Mouse (Mus musculus): ENCODE data around the gene Ctbp2.
"Not testable (repeated sequence)": the region's sequence is repeated elsewhere in the genome, so short reads cannot be mapped to it uniquely, and the experiment has no call there.

The Ctbp2 gene

DNA sequence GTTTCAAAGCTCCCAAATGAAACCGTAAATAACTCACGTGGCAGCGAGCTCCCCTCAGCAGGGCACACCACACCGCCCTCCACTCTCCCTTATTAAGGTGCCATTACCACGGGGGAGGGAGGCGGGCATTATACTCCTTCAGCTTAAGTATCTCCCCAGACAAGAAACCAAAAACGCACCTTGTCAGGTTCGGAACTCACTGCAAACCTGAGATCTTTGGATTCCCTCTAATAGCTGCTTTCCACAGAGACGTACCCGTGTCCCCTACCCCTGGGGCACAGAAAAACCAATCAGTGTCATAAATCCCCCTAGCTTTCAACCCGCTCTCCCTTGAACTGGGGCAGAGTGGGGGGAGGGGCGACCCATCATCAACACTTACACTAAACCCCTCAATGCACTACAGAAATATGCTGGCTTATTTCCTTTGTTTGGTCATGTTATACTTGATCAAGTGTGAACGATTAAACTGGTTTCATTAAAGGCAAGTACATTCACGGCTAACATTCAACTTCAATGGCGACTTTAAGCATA, 3.9 kb downstream of the Ctbp2 start:
- DNase-seq (ENCODE audit: low spot score in 2 of 2): no peak

GRCm38 (mm10) chr7:133117815-133118214, 6.3 kb downstream of the Ctbp2 start:
- no peak for DNase-seq (ENCODE audit: low spot score in 2 of 2)

DNA sequence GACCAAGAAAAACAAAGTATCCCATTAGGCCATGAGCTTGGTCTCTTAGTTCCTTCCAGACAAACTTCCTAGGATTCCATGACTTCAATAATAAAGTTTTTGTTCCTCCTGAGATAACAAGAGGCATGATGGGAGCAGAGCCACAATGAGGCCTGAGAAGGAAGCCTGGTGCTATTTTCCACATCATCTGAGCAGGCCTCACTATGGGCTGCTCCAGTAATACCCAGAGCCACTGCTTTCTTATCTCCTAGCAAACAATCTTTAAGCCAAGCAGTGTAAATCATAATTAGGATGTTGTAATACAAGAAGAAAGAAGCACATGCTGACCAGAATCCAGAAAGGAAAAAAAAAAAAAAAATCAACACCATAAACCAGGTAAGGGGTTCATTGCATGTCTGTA, 7.6 kb downstream of the Ctbp2 start:
- DNase-seq (ENCODE audit: low spot score in 2 of 2): no peak

DNA sequence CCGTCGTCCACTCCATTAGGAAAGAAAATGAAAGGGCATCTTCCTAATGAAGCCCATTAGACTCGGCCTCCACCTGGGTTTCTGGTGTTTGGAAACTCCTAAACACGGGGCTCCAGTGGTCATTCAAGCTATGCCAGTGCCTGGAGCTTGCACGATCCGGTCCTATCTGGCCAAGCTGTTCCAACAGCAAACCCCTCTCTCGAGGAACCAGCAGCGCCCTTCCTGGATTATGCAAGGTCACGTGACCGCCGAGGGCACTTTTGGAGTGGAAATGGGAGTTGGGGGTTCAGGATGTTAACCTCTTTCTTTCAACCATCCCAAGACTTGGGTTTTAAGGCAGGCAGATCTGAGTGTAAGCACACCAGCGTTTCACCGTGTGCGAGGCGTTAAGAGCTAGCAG, 8.3 kb downstream of the Ctbp2 start:
- DNase-seq (ENCODE audit: low spot score in 2 of 2): peak in 1 of 2 experiments; percentile 23

DNA sequence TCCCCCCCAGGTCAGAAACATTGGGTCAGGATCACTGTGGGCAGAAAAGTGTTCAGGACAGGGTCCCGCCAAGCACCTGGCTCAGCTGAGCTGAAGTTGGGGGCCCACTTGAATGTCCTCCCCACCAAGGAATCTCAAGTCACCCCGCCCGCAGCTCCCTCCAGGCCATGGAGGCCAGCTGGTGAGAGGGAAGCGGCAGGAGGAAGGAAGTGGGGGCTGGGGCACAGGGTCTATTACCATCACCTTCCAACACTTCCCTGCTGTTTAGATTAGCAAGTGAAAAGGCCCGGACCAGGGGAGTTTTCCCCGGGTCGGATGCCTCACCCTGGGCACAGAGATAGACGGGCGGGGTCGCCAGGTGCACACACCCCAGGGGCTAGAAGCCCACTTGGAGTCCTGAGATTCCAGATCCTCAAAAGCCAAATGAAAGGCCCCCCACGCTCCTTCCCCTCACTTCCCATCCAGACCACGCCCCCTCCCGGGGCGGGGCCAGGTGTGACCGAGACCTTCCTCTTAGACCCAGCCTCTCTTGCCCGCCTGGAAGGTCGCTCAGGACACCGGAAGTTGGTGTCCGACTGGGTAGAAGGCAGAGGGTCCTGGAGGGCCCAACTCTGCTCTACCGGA, 9.2 kb downstream of the Ctbp2 start:
- DNase-seq (ENCODE audit: low spot score in 2 of 2): peak in 1 of 2 experiments; percentile 47

DNA sequence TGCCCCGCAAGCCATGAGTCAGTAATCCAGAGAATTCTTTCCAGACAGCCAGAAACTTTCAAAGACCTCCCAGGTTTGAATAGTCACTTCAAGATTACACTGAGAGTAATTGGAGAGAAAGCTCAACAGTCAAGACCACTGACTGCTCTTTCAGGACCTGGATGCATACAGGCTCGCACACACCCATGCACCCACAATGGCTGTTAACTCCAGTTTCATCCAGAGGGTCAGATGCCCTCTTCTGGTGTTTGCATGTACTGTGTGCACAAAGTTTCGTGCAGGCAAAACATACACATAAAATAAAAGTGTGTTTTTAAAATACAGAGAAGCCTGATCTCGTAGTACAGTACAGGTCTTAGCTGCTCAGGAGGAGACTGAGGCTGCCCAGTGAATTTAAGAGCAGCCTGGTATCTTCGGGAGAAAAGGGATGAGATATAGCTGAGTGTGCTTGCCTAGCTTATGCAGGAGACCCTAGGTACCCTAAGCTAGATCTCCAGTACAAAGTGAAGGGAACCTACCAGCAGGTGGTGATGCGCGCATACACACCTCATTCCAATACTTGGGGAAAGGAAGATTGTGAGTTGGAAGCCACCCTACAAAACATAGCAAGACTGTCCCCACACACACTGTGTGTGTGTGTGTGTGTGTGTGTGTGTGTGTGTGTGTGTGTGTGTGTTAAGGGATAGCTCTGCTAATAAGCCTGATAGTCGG, 10.8 kb downstream of the Ctbp2 start:
- DNase-seq (ENCODE audit: low spot score in 2 of 2): no peak

GRCm38 (mm10) chr7:133112351-133112831, 11.8 kb downstream of the Ctbp2 start:
- DNase-seq (ENCODE audit: low spot score in 2 of 2): peak in 1 of 2 experiments; percentile 30

DNA sequence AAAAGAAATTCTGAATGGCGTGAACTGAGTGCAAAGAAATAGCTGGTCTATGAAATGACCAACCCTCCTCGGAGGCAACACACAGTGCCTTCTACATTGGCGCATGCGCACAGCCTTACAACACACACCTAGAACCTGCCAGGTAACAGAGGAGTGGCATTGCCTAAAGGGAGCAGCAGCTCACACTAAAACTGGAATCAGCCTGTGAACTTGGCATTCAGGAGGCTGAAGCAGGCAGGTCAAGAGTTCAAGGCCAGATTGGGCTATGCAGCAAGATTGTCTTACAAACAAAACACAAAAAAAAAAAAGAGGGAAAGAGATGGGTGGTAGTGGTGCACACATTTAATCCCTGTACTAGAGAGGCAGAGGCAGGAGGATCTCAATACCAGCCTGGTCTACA, 14.7 kb downstream of the Ctbp2 start:
- no peak for DNase-seq (ENCODE audit: low spot score in 2 of 2)

DNA sequence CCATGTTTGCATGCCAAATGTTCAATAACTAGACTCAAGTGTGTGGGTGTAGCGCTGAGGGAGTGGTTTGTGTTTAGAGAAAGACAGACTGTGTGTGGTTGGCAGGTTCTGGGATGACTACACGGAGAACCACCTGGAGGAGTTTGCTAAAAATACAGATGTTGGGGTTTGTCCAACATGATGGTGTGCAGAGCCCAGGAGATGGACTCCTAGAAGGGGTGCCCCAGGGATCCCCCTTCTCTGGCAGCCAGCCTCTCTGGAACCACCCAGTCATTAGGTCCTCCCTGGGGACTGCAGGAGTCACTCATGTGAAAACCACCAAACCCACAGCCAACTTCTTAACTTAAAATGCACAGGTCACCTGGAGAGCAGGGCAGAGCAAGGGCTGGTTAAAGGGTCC, 15.5 kb downstream of the Ctbp2 start:
- no peak for DNase-seq (ENCODE audit: low spot score in 2 of 2)

DNA sequence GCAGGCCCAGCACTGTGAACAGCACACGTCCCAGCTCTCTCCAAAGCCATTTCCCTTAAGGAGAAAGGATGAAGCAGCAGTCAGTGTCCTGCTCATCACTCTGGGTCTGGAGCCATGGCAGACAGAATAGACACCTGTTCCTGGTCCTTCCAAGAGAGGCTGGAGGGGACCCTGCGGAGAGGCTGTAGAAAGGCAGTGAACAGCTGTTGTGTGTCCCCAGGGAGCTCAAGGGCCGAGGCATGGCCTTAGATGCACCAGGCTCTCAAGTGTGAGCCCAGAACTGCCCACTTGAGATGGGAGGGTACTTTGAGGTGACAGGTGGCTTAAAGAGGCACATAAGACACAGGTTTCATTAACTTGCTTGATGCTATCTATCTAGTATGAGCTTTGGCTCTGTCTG, 21.6 kb downstream of the Ctbp2 start:
- no peak for DNase-seq (ENCODE audit: low spot score in 2 of 2)

GRCm38 (mm10) chr7:133101070-133101469, 23.1 kb downstream of the Ctbp2 start:
- no peak for DNase-seq (ENCODE audit: low spot score in 2 of 2)

GRCm38 (mm10) chr7:133100178-133100577, 24.0 kb downstream of the Ctbp2 start:
- no peak for DNase-seq (ENCODE audit: low spot score in 2 of 2)

- no peak for DNase-seq (ENCODE audit: low spot score in 2 of 2)
Measured at GRCm38 (mm10) chr7:133099266-133099665, 24.9 kb downstream of the Ctbp2 start.

GRCm38 (mm10) chr7:133098118-133098793, 25.9 kb downstream of the Ctbp2 start:
- peak in 1 of 2 experiments; percentile 29 for DNase-seq (ENCODE audit: low spot score in 2 of 2)

DNA sequence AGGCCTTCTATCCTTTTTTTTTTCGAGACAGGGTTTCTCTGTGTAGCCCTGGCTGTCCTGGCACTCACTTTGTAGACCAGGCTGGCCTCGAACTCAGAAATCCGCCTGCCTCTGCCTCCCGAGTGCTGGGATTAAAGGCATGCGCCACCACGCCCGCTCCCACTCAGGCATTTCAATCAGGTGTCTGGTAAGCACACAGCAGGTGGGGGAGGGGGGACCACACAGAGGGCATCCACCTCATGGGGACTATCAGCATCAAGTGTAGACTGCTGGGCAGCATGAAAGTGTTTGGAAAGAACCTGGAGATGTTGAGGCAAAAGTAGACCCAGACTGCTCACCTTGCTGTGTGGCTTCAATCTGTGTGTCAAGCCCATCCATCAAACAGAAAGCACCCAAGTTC, 28.5 kb downstream of the Ctbp2 start:
- DNase-seq (ENCODE audit: low spot score in 2 of 2): not testable (repeated sequence)

DNA sequence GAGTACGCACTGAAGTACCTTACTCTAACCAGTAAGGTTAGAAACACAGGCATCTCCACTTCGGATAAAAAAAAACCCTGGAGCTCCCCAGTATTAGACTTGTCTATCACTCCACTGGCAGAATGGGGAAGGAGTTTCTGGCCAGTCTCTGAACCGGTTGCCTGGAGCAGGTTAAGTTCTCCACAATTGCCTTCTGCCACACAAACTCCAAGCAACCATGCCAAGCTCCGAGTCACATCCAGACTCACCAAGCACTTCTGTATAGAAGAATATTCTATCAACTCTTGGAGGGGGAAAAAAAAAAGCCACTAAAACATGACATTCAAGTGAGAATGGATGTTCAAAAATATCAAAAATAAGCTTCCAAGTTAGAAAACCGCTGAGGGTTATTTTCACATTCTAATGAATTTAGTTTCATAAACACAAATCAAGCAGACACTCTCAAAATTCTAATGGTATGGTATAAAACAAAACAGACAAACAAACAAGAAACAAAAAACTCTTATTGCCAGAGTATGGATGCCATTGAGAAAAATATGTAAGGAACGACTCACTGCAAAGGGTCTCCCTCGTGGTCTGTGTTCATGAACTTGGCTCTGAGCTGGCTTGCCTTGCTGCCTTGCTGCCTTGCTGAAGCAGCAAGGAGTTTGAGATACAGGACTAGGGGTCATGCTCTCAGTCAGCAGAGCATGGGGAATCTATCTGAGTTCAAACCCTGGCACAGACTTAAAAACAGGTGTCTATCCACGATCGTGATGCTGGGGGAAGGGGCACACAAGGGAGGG, 29.3 kb downstream of the Ctbp2 start:
- DNase-seq (ENCODE audit: low spot score in 2 of 2): no peak

GRCm38 (mm10) chr7:133094161-133094560, 30.0 kb downstream of the Ctbp2 start:
- DNase-seq (ENCODE audit: low spot score in 2 of 2): no peak

- no peak for DNase-seq (ENCODE audit: low spot score in 2 of 2)
Measured at GRCm38 (mm10) chr7:133093731-133094130, 30.4 kb downstream of the Ctbp2 start.

- no peak for DNase-seq (ENCODE audit: low spot score in 2 of 2)
Measured at GRCm38 (mm10) chr7:133090641-133091040, 33.5 kb downstream of the Ctbp2 start.

GRCm38 (mm10) chr7:133089621-133090260, 34.4 kb downstream of the Ctbp2 start:
- DNase-seq (ENCODE audit: low spot score in 2 of 2): no peak

DNA sequence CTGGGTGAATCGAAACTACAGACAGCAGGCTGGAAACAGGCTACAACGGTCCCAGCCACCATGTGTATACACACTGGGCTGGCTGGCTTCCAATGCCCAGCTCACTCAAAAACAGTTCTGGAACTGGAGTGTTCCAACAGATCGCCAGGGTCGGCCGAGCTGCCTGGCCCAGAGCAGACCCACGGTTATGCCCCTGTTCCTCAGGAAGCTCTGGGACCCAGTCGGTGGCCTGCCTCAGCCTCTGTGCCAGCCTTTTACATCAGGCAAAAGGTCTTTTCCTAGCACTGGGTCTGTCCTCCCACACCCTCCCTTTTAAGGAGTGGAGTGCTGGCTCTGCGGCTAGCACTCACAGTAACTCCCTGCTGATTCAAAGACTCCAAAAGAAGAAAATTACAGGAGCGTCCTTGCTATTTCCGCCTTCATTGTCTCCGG, 35.3 kb downstream of the Ctbp2 start:
- DNase-seq (ENCODE audit: low spot score in 2 of 2): peak; percentile 52 to 54

All from urinary bladder, postnatal 36 days (tissue).